In genomic region chr11:57592228-57592748, GRCm38 (mm10) we compare ENCODE assay signal across 30 mouse cellular contexts.
"Had no signal": no experiment of that assay in that cellular context is flagged by ENCODE, and none has a peak within 500 bp of the region (broad histone marks: within the 10 kb centered on the region; RNA-seq: fewer than 3 reads in every experiment).

No protein-coding gene starts in this region.

- H3K27ac ChIP-seq: heart, embryonic 13.5 days; heart, embryonic 15.5 days; hindbrain, embryonic 10.5 days; hindbrain, embryonic 12.5 days; hindbrain, embryonic 13.5 days; hindbrain, embryonic 14.5 days; hindbrain, embryonic 15.5 days; hindbrain, postnatal 0 days; intestine, embryonic 15.5 days; kidney, embryonic 15.5 days; kidney, postnatal 0 days; layer of hippocampus, adult 2 months; left cerebral cortex, adult 2 months had no signal

- H3K9ac ChIP-seq: heart, embryonic 12.5 days; heart, embryonic 13.5 days; heart, embryonic 15.5 days; hindbrain, embryonic 12.5 days; hindbrain, embryonic 13.5 days; hindbrain, embryonic 14.5 days; hindbrain, embryonic 15.5 days; intestine, embryonic 15.5 days; kidney, embryonic 15.5 days had no signal

- H3K4me1 ChIP-seq: heart, embryonic 15.5 days; intestine, embryonic 15.5 days; kidney, embryonic 15.5 days had no signal

- H3K27me3 ChIP-seq: heart, embryonic 15.5 days; hindbrain, embryonic 12.5 days; hindbrain, embryonic 13.5 days; hindbrain, embryonic 15.5 days; intestine, embryonic 15.5 days; kidney, embryonic 15.5 days had no signal

- H3K4me3 ChIP-seq: heart, embryonic 12.5 days; heart, embryonic 13.5 days; heart, embryonic 15.5 days; hindbrain, embryonic 10.5 days; hindbrain, embryonic 12.5 days; hindbrain, embryonic 13.5 days; hindbrain, embryonic 15.5 days; intestine, embryonic 15.5 days; kidney, embryonic 15.5 days; layer of hippocampus, adult 2 months; left cerebral cortex, adult 2 months had no signal

- H3K9me3 ChIP-seq: heart, embryonic 12.5 days; heart, embryonic 13.5 days; heart, embryonic 15.5 days; hindbrain, embryonic 10.5 days; hindbrain, embryonic 12.5 days; hindbrain, embryonic 13.5 days; hindbrain, embryonic 15.5 days; intestine, embryonic 15.5 days; kidney, embryonic 15.5 days had no signal

- H3K36me3 ChIP-seq: heart, embryonic 12.5 days; heart, embryonic 13.5 days; heart, embryonic 15.5 days; hindbrain, embryonic 10.5 days; hindbrain, embryonic 12.5 days; hindbrain, embryonic 13.5 days; hindbrain, embryonic 15.5 days; intestine, embryonic 15.5 days; kidney, embryonic 15.5 days had no signal

- DNase-seq: heart, postnatal 10 days; heart, postnatal 14 days; heart, postnatal 36 days; heart, postnatal 4 days; kidney, adult 11 months; kidney, adult 18-20 months; kidney, adult 2 months; kidney, adult 8-10 months; kidney, adult 9 months; kidney, postnatal 10 days; kidney, postnatal 14 days; kidney, postnatal 25 days; kidney, postnatal 36 days; kidney, postnatal 4 days; layer of hippocampus, adult 9-11 months; layer of hippocampus, postnatal 36 days had no signal
